9 mouse cellular contexts compared by ENCODE assay signal in genomic region chr1:135112661-135113060, GRCm38 (mm10). TPM values are rescaled to one million over a fixed set of nuclear protein-coding genes. Genes with fewer than 3 reads are reported as not detected.
A peak's percentile ranks its signal among the peaks of the same experiment; 100 is the strongest.
DNase-seq lines count a peak whose midpoint lies in the region; ATAC-seq and TF ChIP-seq lines count a peak whose summit lies in the region.
"Had no signal": no experiment of that assay in that cellular context is flagged by ENCODE, and none has a peak within 500 bp of the region (broad histone marks: within the 10 kb centered on the region; RNA-seq: fewer than 3 reads in every experiment).

No protein-coding gene starts in this region.

- WGBS in intestine, embryonic 15.5 days: 9% methylated on average over 8 of the region's 8 CpGs
- 5% methylated on average over 8 of the region's 8 CpGs for WGBS in stomach, postnatal 0 days

- no peaks in the 10 kb centered on the region for H3K9me3 ChIP-seq in intestine, embryonic 15.5 days
- H3K9me3 ChIP-seq in stomach, postnatal 0 days (ENCODE audit: control insufficient read depth, low read length): no peaks in the 10 kb centered on the region
- H3K9me3 ChIP-seq: heart, embryonic 15.5 days had no signal

- H3K9ac ChIP-seq in intestine, embryonic 15.5 days: no peak overlapping the region
- H3K9ac ChIP-seq in stomach, postnatal 0 days (ENCODE audit: low read length): no peak overlapping the region
- H3K9ac ChIP-seq: heart, embryonic 15.5 days had no signal

- no peak overlapping the region for H3K4me3 ChIP-seq in left cerebral cortex, adult 2 months
- H3K4me3 ChIP-seq in intestine, embryonic 15.5 days (replicated peaks): no peak overlapping the region
- H3K4me3 ChIP-seq in stomach, postnatal 0 days (ENCODE audit: low read depth, low read length): no peak overlapping the region
- H3K4me3 ChIP-seq: heart, embryonic 15.5 days had no signal

- DNase-seq in left cerebral cortex, adult 2 months (ENCODE audit: extremely low spot score in 1 of 2, low spot score in 2 of 2): no peak
- DNase-seq in left cerebral cortex, adult 8-10 months (ENCODE audit: low spot score in 2 of 2): no peak
- DNase-seq in MEL-GATA-1-ER (ENCODE audit: extremely low read depth, low read depth): peak; percentile 17
- peak; percentile 48 to 67 for DNase-seq in cerebellum, postnatal 25 days
- DNase-seq in lung, postnatal 4 days: peak; percentile 46 to 57
- DNase-seq in stomach, postnatal 0 days (ENCODE audit: low spot score): peak; percentile 64
- no peak for DNase-seq in ovary, adult 18-20 months (ENCODE audit: low spot score)

- H3K36me3 ChIP-seq in intestine, embryonic 15.5 days: no peaks in the 10 kb centered on the region
- H3K36me3 ChIP-seq in stomach, postnatal 0 days (ENCODE audit: control insufficient read depth, insufficient read depth, low read length): no peaks in the 10 kb centered on the region
- H3K36me3 ChIP-seq: heart, embryonic 15.5 days had no signal

- intact Hi-C loops in left cerebral cortex, adult 2 months (cut with DNase I): no loop called here

- TF ChIP-seq CTCF in left cerebral cortex, adult 2 months (IDR thresholded peaks at IDR 0.05): peak; percentile 84
- TF ChIP-seq CTCF in stomach, postnatal 0 days (IDR thresholded peaks at IDR 0.05; ENCODE audit: low read depth): peak; percentile 94

- 0 out of 2 replicates have a peak, but pooled peaks cover 3% of the 10 kb centered on the region for H3K27me3 ChIP-seq in intestine, embryonic 15.5 days (replicated peaks)
- no peaks in the 10 kb centered on the region for H3K27me3 ChIP-seq in stomach, postnatal 0 days (ENCODE audit: control insufficient read depth, insufficient read depth, low read length)

- no peak overlapping the region for H3K27ac ChIP-seq in left cerebral cortex, adult 2 months
- no peak overlapping the region for H3K27ac ChIP-seq in intestine, embryonic 15.5 days
- H3K27ac ChIP-seq in stomach, postnatal 0 days (replicated peaks): no peak overlapping the region
- H3K27ac ChIP-seq: heart, embryonic 15.5 days had no signal

- ATAC-seq in intestine, embryonic 15.5 days: no peak
- ATAC-seq in stomach, postnatal 0 days (ENCODE audit: low FRiP score, low TSS enrichment): peak; percentile 39; the same call in 1 of the 2 replicates

- H3K4me2 ChIP-seq in intestine, embryonic 15.5 days (replicated peaks): peak overlapping the region; percentile 20; the same call in 1 of the 2 replicates
- H3K4me2 ChIP-seq in stomach, postnatal 0 days (replicated peaks; ENCODE audit: low read depth): no peak overlapping the region
- H3K4me2 ChIP-seq: heart, embryonic 15.5 days had no signal

- H3K4me1 ChIP-seq in intestine, embryonic 15.5 days (replicated peaks): peaks cover 3% of the 10 kb centered on the region; the same call in 1 of the 2 replicates
- no peaks in the 10 kb centered on the region for H3K4me1 ChIP-seq in stomach, postnatal 0 days (replicated peaks; ENCODE audit: control insufficient read depth, insufficient read depth)

- no peak for TF ChIP-seq EP300 in stomach, postnatal 0 days (optimal IDR thresholded peaks at IDR 0.05)

RNA-seq across cellular contexts. Expression of gene Lgr6, which starts 7.6 kb away (rescaled TPM):
- total RNA-seq in left cerebral cortex, adult 2 months (2021): 1 to 10 TPM; 1.6 to 1.9 TPM
- 1 to 10 TPM; 1.2 to 2.4 (median 1.7) TPM for total RNA-seq in left cerebral cortex, adult 8-10 months (2022)
- 0.45 and 0.49 TPM in 2 replicates for polyA plus RNA-seq in intestine, embryonic 15.5 days (2015; fragmentation: Nextera tagmentation; extraction: Ambion mirVana)
- 0.35 and 1.0 TPM in 2 replicates for polyA plus RNA-seq in stomach, postnatal 0 days (2015; fragmentation: Nextera tagmentation; extraction: Ambion mirVana)

RNA-seq across cellular contexts. Expression of gene Ptpn7, which starts 19.8 kb away (rescaled TPM):
- under 1 TPM; 0.09 to 0.37 TPM for total RNA-seq in left cerebral cortex, adult 2 months (2021)
- 1 to 10 TPM; 1.3 to 1.5 (median 1.3) TPM for total RNA-seq in left cerebral cortex, adult 8-10 months (2022)
- polyA plus RNA-seq in intestine, embryonic 15.5 days (2015; fragmentation: Nextera tagmentation; extraction: Ambion mirVana): 2.0 TPM in 2 replicates
- 0.32 and 0.46 TPM in 2 replicates for polyA plus RNA-seq in stomach, postnatal 0 days (2015; fragmentation: Nextera tagmentation; extraction: Ambion mirVana)

RNA-seq across cellular contexts. Expression of gene Arl8a, which starts 34.0 kb away (rescaled TPM):
- 100 to 1,000 TPM; 262 to 263 TPM for total RNA-seq in left cerebral cortex, adult 2 months (2021)
- 100 to 1,000 TPM; 255 to 276 (median 267) TPM for total RNA-seq in left cerebral cortex, adult 8-10 months (2022)
- 60.6 TPM in 2 replicates for polyA plus RNA-seq in intestine, embryonic 15.5 days (2015; fragmentation: Nextera tagmentation; extraction: Ambion mirVana)
- polyA plus RNA-seq in stomach, postnatal 0 days (2015; fragmentation: Nextera tagmentation; extraction: Ambion mirVana): 42.2 and 43.9 TPM in 2 replicates

RNA-seq across cellular contexts. Expression of gene Gpr37l1, which starts 54.8 kb away (rescaled TPM):
- total RNA-seq in left cerebral cortex, adult 2 months (2021): 100 to 1,000 TPM; 168 to 183 TPM
- total RNA-seq in left cerebral cortex, adult 8-10 months (2022): 100 to 1,000 TPM; 177 to 205 (median 196) TPM
- polyA plus RNA-seq in intestine, embryonic 15.5 days (2015; fragmentation: Nextera tagmentation; extraction: Ambion mirVana): 0.47 and 0.73 TPM in 2 replicates
- polyA plus RNA-seq in stomach, postnatal 0 days (2015; fragmentation: Nextera tagmentation; extraction: Ambion mirVana): 3.1 and 3.4 TPM in 2 replicates
- polyA plus RNA-seq: heart, embryonic 15.5 days had no signal

Comparison
In these comparisons a context has a peak if more than half of its experiments do, and no peak if none do; other contexts are left out.
1. DNase-seq: peak in MEL-GATA-1-ER (single experiment), cerebellum, postnatal 25 days (2 of 2), lung, postnatal 4 days (2 of 2) and stomach, postnatal 0 days (single experiment); none in left cerebral cortex, adult 2 months (0 of 2), left cerebral cortex, adult 8-10 months (0 of 2) and ovary, adult 18-20 months (single experiment).